Mouse (Mus musculus) neural tube, embryonic 14.5 days (tissue): ENCODE measurements around the gene Esyt2. TPM values are rescaled to one million over a fixed set of nuclear protein-coding genes. Genes with fewer than 3 reads are reported as not detected.
A peak's percentile ranks its signal among the peaks of the same experiment; 100 is the strongest.
"Not testable (repeated sequence)": the region's sequence is repeated elsewhere in the genome, so short reads cannot be mapped to it uniquely, and the experiment has no call there.

Experiments used
- ATAC-seq: fragments of 200-750 bp; cut with Nextera tagmentation; 2 replicates; pipeline ENCODE4 v1.8.0; 2017; ENCODE audit warnings: low read depth, mild to moderate bottlenecking, moderate TSS enrichment, moderate library complexity
- H3K27ac ChIP-seq: fragments of 300-500 bp; sonication (generic); 2 replicates; pipeline ENCODE4 v1.5.1; 2014; ENCODE audit warnings: low read depth, mild to moderate bottlenecking, control low read depth, low read length, moderate library complexity, mixed read lengths
- H3K27me3 ChIP-seq: fragments of 300-500 bp; sonication (generic); 2 replicates; pipeline ENCODE4 v1.6.1; 2014; ENCODE audit warnings: low read length; ENCODE audit not compliant: control insufficient read depth, insufficient read depth
- H3K36me3 ChIP-seq: fragments of 300-500 bp; sonication (generic); 2 replicates; pipeline ENCODE4 v1.6.1; 2014; ENCODE audit warnings: low read length, mixed read lengths; ENCODE audit not compliant: control insufficient read depth, insufficient read depth
- H3K4me1 ChIP-seq: fragments of 300-500 bp; sonication (generic); 2 replicates; pipeline ENCODE4 v1.6.1; 2014; ENCODE audit warnings: low read length; ENCODE audit not compliant: control insufficient read depth, insufficient read depth
- H3K4me2 ChIP-seq: fragments of 300-500 bp; sonication (generic); 2 replicates; pipeline ENCODE4 v1.6.1; 2014; ENCODE audit warnings: mild to moderate bottlenecking, low read depth, low read length, control low read depth
- H3K4me3 ChIP-seq: fragments of 300-500 bp; sonication (generic); 2 replicates; pipeline ENCODE4 v1.5.1; 2014; ENCODE audit warnings: low read depth, low read length, control low read depth, mixed read lengths
- H3K9ac ChIP-seq: fragments of 300-500 bp; sonication (generic); replicated peaks from 2 replicates; pipeline ENCODE4 v1.6.1; 2014; ENCODE audit warnings: low read depth, mild to moderate bottlenecking, control low read depth, low read length, mixed read lengths
- H3K9me3 ChIP-seq: fragments of 300-500 bp; sonication (generic); 2 replicates; pipeline ENCODE4 v1.6.1; 2016; ENCODE audit warnings: low read length; ENCODE audit not compliant: control insufficient read depth
- WGBS: fragments of 180-500 bp; shearing (Covaris S2); extraction: QIAGEN DNeasy Blood & Tissue Kit; methylation state at CpG from one replicate; pipeline ENCODE4 v1.1.7; 2014; 5-methylcytosine and 5-hydroxymethylcytosine counted together
- polyA plus RNA-seq: library from polyadenylated mRNA; unstranded; fragments of >200 nt; fragmentation: Nextera tagmentation; extraction: Ambion mirVana; gene quantifications from 2 replicates; pipeline ENCODE4 v1.2.1, GENCODE M21; 2014

The Esyt2 gene
- polyA plus RNA-seq, 1 experiment from 2014 or later, result 17.8 TPM

GRCm38 (mm10) chr12:116275086-116275485, 5.9 kb upstream of the Esyt2 start, which contains the start of gene Gm11027:
Gm11027 (plus strand) TSS chr12:116275386.
- not testable (repeated sequence) for H3K9me3 ChIP-seq, H3K36me3 ChIP-seq, H3K4me1 ChIP-seq, H3K4me2 ChIP-seq, ATAC-seq, H3K4me3 ChIP-seq, H3K27ac ChIP-seq, H3K9ac ChIP-seq, H3K27me3 ChIP-seq
- 91% methylated on average over 2 of the region's 2 CpGs for WGBS

- no peak overlapping the region for H3K9ac ChIP-seq
- H3K4me2 ChIP-seq, result no peak overlapping the region
- H3K9me3 ChIP-seq, result no peaks in the 10 kb centered on the region
- no peak for ATAC-seq
- no peaks in the 10 kb centered on the region for H3K36me3 ChIP-seq
- H3K27me3 ChIP-seq, result no peaks in the 10 kb centered on the region
- H3K4me1 ChIP-seq, result no peaks in the 10 kb centered on the region
- no peak overlapping the region for H3K4me3 ChIP-seq
- H3K27ac ChIP-seq, result no peak overlapping the region
- 91% methylated on average over 4 of the region's 4 CpGs for WGBS
These were observed 5.4 kb upstream of the Esyt2 start for GRCm38 (mm10) chr12:116275631-116276030.

- H3K27ac ChIP-seq, result no peak overlapping the region
- no peak overlapping the region for H3K4me3 ChIP-seq
- H3K9me3 ChIP-seq, result no peaks in the 10 kb centered on the region
- no peaks in the 10 kb centered on the region for H3K36me3 ChIP-seq
- no peak overlapping the region for H3K9ac ChIP-seq
- no peak overlapping the region for H3K4me2 ChIP-seq
- 0 out of 2 replicates have a peak, but pooled peaks cover 1% of the 10 kb centered on the region for H3K4me1 ChIP-seq
- no peaks in the 10 kb centered on the region for H3K27me3 ChIP-seq
- 86% methylated on average over 2 of the region's 2 CpGs for WGBS
- ATAC-seq, result no peak
These were observed 4.0 kb upstream of the Esyt2 start for GRCm38 (mm10) chr12:116276961-116277360.

GRCm38 (mm10) chr12:116278541-116278940, 2.5 kb upstream of the Esyt2 start:
- no peak overlapping the region for H3K9ac ChIP-seq
- WGBS, result 93% methylated on average over 1 of the region's 1 CpGs
- 0 out of 2 replicates have a peak, but pooled peaks cover 6% of the 10 kb centered on the region for H3K4me1 ChIP-seq
- ATAC-seq, result no peak
- H3K27ac ChIP-seq, result no peak overlapping the region
- H3K36me3 ChIP-seq, result no peaks in the 10 kb centered on the region
- no peak overlapping the region for H3K4me3 ChIP-seq
- H3K27me3 ChIP-seq, result no peaks in the 10 kb centered on the region
- no peaks in the 10 kb centered on the region for H3K9me3 ChIP-seq
- no peak overlapping the region for H3K4me2 ChIP-seq

GRCm38 (mm10) chr12:116279181-116279580, 1.8 kb upstream of the Esyt2 start:
- no peak for ATAC-seq
- no peak overlapping the region for H3K9ac ChIP-seq

GRCm38 (mm10) chr12:116280149-116280652, 795 bp upstream of the Esyt2 start:
- no peaks in the 10 kb centered on the region for H3K36me3 ChIP-seq
- H3K9me3 ChIP-seq, result no peaks in the 10 kb centered on the region
- H3K4me1 ChIP-seq, result 0 out of 2 replicates have a peak, but pooled peaks cover 6% of the 10 kb centered on the region
- peak overlapping the region; percentile 97 for H3K4me3 ChIP-seq
- H3K4me2 ChIP-seq, result peak overlapping the region; percentile 64
- ATAC-seq, result no peak
- peak overlapping the region; percentile 98 for H3K27ac ChIP-seq
- 7% methylated on average over 7 of the region's 7 CpGs for WGBS
- H3K9ac ChIP-seq, result peak overlapping the region; percentile 92
- no peaks in the 10 kb centered on the region for H3K27me3 ChIP-seq

More at GRCm38 (mm10) chr12:116279181-116279580, 1.8 kb upstream of the Esyt2 start:
- Histone ChIP-seq H3K27ac (no peak overlapping the region), H3K4me3 (no peak overlapping the region), H3K4me2 (no peak overlapping the region), H3K36me3 (no peaks in the 10 kb centered on the region), H3K27me3 (no peaks in the 10 kb centered on the region), H3K9me3 (no peaks in the 10 kb centered on the region), H3K4me1 (0 out of 2 replicates have a peak, but pooled peaks cover 6% of the 10 kb centered on the region)
- WGBS, result 99% methylated on average over 2 of the region's 2 CpGs

- Histone ChIP-seq H3K4me1 (0 out of 2 replicates have a peak, but pooled peaks cover 6% of the 10 kb centered on the region), H3K27me3 (no peaks in the 10 kb centered on the region), H3K4me3 (peak overlapping the region; percentile 97)
These were observed 658 bp downstream of the Esyt2 start for GRCm38 (mm10) chr12:116281427-116282281.

GRCm38 (mm10) chr12:116282856-116283255, 1.9 kb downstream of the Esyt2 start:
- ATAC-seq, result no peak
- H3K27me3 ChIP-seq, result no peaks in the 10 kb centered on the region
- no peak overlapping the region for H3K4me2 ChIP-seq
- H3K4me1 ChIP-seq, result 0 out of 2 replicates have a peak, but pooled peaks cover 6% of the 10 kb centered on the region
- H3K36me3 ChIP-seq, result no peaks in the 10 kb centered on the region
- no peak overlapping the region for H3K9ac ChIP-seq
- 97% methylated on average over 2 of the region's 2 CpGs for WGBS
- H3K9me3 ChIP-seq, result no peaks in the 10 kb centered on the region
- H3K27ac ChIP-seq, result no peak overlapping the region
- H3K4me3 ChIP-seq, result no peak overlapping the region

More at GRCm38 (mm10) chr12:116281427-116282281, 658 bp downstream of the Esyt2 start:
- no peak for ATAC-seq
- Histone ChIP-seq H3K9me3 (no peaks in the 10 kb centered on the region), H3K9ac (peak overlapping the region; percentile 92), H3K4me2 (peak overlapping the region; percentile 97), H3K27ac (peak overlapping the region; percentile 98), H3K36me3 (no peaks in the 10 kb centered on the region)
- WGBS, result under 1% methylated on average over 54 of the region's 55 CpGs

- no peaks in the 10 kb centered on the region for H3K36me3 ChIP-seq
- no peak overlapping the region for H3K4me3 ChIP-seq
- 0 out of 2 replicates have a peak, but pooled peaks cover 6% of the 10 kb centered on the region for H3K4me1 ChIP-seq
- H3K9me3 ChIP-seq, result no peaks in the 10 kb centered on the region
- 96% methylated on average over 2 of the region's 2 CpGs for WGBS
- no peak overlapping the region for H3K4me2 ChIP-seq
- no peak overlapping the region for H3K27ac ChIP-seq
- ATAC-seq, result no peak
- no peaks in the 10 kb centered on the region for H3K27me3 ChIP-seq
- no peak overlapping the region for H3K9ac ChIP-seq
These were observed 2.5 kb downstream of the Esyt2 start for GRCm38 (mm10) chr12:116283511-116283910.
